Mouse (Mus musculus): ENCODE measurements at regions not wholly inside any gene's neighbourhood (a gene's known extent, or its start where the extent isn't known, plus 50 kb on each side); places are given as distances from the start of the nearest gene placed in this dataset.

DNA sequence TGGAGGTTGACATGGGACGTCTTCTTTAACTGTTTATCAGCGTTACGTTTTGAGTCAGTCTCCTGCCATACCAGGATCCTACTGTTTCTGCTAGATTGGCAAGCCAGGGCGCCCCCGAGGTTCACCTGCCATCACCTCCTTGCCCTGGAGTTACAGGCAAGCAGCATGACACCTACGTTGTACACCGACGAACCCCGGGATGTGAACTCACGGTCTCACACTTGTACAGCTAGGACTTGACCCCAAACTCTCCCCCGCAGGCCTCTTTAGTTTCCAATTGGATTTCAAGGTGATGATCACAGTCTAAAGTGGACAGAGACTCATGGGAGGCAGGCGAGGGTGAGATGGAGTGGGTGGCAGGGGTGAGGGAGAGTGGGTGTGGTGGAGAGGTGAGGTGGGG, 83.9 kb upstream of the Gm9887 start:
- in situ Hi-C loops (cut with MboI, MseI), result loop anchor here (5.0 kb wide), 3 partner anchors 61 to 84 kb away; partner anchors contain the start of genes Arf6 (in 1 of the 2) and Gm9887 (in 1 of the 2)

DNA sequence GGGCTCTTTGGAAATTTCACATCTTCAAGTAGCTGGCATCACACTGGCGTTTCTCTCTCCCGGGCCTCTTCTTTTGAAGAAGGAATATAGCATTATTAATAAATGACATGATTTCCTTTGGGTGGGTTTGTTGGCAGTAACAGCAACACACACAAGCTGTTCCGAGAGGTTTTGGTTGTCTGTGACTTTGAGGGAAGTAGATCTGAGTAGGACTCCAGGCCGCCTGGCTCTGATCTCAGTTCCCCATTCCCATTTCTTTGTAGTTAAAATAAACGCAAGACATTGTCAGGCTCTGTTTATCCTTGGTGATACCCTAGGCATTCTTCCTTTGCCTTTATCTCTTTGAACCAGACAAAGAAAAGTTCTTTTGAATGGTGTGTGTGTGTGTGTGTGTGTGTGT, 83.3 kb upstream of the Gm9887 start:
- in situ Hi-C loops (cut with MboI, MseI), result loop anchor here (5.0 kb wide), 3 partner anchors 62 to 83 kb away; partner anchors contain the start of genes Arf6 (in 1 of the 2) and Gm9887 (in 1 of the 2)

DNA sequence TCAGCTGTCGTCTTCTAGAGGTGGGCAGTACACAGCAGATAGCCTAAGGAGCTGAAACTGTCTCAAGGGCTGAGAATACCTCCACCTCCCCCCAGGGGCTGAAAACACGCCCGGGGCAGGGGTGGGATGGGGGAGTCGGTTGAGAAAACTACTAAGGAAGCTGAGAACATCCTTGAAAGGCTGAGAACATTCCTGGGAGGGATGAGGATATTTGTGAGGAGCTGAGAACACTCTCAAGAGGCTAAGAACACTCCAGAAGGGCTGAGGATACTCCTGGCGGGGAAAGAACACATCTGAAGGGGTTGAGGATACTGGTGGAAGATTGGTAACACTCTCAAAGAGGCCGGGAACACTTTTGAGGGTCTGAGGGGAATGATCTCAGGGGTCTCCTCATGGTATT, 81.3 kb upstream of the Gm9887 start:
- in situ Hi-C loops (cut with MboI, MseI), result no loop called here

GRCm38 (mm10) chr12:69452986-69453385, 80.7 kb upstream of the Gm9887 start:
- in situ Hi-C loops (cut with MboI, MseI), result no loop called here

DNA sequence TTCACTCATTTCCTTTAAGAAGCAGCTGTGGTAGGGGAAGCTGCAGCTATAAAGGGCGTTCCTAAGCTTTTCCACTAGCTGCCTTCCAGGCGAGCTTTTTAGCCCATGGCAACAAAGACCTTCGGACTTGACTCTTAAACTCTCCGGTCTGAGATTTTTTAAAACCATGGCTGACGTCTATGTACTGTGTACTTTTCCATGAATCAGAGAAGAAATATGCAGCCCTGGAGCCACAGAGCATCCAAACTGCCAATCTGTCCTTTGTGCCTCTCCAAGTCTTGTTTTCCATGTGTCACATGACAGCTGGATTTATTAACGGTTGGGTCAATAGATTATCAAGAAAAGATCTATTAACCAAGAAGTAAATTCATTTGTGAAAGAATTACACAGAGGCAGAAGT, 78.9 kb upstream of the Gm9887 start:
- in situ Hi-C loops (cut with MboI, MseI), result no loop called here

DNA sequence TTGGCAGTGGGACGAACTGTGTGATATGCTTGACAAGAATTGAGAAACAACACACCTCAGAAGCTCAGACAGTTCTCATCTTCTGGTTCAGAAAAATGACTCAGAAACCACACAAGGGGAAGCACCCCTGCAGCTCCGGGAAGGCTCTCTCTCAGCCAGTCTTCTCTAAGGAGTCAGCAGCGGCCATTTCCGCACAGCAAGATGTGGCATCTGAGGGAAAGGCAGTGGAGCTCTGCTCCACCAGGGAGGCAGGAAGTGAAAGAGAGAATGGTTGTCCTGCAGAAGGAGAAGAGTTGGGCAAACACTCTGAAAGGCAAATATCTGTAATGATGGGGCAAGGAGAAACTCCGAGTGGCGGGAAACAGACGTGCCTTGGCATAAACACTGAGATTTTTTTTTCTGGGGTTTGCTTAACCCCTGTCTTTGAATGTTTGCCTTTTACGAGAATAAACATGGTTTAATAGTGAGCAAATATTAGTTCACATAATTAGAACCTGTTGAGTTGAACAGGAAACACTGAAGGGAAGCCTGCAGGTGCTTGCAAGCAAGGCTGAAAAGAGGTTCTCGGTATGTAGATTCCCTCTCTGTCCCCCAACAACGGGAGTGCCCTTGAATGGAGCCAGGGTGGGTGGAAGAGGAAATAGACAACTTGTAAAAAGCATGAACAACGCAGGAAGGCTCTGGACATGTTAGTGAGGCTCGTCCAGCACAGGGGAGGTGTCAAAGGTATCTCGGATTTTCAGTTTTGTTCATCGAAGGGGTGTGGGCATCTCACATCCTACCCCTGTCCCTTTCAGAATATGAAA, 75.9 kb upstream of the Gm9887 start:
- in situ Hi-C loops (cut with MboI, MseI), result no loop called here

DNA sequence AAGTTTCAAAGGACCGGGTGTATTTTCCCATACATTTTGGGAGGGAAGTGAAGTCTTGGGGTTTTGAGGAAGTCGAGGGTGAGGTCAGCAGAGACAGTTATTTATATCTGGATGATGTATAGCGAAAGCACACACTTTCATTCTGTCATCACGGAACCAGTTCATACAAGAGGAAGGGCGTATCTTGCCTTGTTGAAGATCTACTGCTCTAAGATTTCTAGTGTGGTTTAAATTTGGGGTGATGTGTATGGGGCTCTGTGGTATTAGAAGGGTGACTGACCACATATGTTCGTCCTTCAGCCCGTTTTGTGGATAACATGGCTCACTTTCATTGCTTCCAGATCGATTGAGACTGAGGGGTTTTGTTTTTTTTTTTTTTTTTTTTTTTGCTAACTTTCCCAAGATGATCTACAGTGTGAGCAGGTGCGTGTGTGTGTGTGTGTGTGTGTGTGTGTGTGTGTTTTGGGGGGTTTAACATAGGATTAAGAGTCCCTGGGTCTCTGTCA, 75.1 kb upstream of the Gm9887 start:
- in situ Hi-C loops (cut with MboI, MseI), result no loop called here

DNA sequence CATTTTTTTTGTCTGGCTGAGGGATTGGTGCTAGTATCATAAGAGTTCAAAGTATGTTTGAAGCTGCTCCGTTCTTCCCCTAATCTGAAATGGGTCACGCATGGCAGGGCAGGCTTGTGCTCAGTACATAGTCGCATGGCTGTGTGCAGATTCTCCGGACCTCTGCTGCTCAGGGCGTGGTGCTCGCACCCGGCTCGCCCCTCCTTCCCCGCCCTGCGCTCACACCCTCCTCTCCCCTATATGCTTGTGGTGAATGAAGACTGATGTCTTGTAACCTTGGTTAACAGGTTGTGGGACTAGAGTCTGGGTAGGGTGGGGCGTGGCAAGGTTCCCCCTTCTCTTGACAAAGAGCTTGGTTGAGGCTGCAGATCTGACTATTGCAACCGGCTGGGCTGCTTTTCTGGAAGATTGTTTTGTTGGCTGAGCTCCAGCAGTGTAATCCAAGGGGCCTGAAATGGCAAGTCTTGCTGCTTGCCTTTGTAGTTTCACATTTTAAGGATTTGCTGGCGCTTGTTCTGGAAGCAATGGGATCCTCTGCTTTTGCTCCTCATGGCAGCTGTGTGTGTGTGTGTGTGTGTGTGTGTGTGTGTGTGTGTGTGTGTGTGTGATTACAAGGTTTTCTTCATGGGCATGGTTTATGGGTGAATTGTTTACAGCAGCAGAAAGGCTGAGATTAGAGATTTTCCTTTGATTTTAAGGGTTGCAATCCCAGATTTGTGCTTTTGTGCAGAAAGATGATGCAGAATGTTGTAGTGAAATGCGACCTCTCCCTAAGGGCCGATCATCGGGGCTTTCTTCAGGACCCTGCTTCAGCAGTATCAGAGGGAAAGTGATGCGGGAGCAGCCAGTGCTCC, 74.4 kb upstream of the Gm9887 start:
- in situ Hi-C loops (cut with MboI, MseI), result no loop called here

GRCm38 (mm10) chr12:69446085-69446467, 73.8 kb upstream of the Gm9887 start:
- in situ Hi-C loops (cut with MboI, MseI), result no loop called here

DNA sequence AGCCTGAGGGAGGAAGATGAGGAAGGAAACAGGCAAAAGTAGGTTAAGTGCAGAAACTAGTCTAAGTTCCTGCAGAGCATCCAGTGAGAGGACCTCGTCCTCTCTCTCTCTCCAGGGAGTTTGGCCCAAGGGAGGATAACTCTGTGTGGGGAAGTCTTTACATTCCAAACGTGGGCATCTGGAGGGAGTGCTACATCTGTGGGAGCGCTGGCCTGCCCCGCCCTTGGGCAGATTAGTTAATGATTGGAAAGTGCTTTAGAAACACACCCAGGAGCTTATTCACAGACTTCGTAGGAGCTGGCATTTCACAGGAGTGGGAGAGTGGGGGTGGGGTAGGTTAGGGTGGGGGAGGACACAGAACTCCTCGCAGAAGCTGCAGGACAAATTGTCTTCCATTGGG, 70.1 kb upstream of the Gm9887 start:
- in situ Hi-C loops (cut with MboI, MseI), result no loop called here

- in situ Hi-C loops (cut with MboI, MseI), result no loop called here
Observed at GRCm38 (mm10) chr12:69441764-69442163, 69.5 kb upstream of the Gm9887 start.

DNA sequence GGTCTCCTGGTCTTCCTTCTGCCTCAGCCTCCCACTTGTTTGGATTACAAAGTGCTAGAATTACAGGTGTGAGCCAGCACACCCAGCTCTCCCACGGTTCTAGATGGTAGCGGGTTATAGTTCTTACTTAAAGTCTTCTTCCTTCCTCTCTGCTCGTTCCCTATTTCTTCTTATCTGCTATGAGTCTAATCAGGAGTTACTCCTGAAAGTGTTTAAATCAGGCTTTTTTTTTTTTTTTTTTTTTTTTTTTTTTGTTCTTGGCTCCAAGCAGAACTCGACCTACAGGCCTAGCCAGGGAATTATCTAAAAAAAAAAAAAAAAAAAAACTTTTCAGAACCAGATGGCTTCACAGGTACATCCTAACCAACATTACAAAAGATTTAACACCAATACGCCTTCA, 66.0 kb upstream of the Gm9887 start:
- in situ Hi-C loops (cut with MboI, MseI), result loop anchor here in 1 of 2 experiments (5.0 kb wide), 1 partner anchor 56 kb away; no protein-coding TSS in a partner anchor

- in situ Hi-C loops (cut with MboI, MseI), result loop anchor here in 1 of 2 experiments (5.0 kb wide), 1 partner anchor 55 kb away; no protein-coding TSS in a partner anchor
Observed at GRCm38 (mm10) chr12:69436839-69437501, 64.7 kb upstream of the Gm9887 start.

DNA sequence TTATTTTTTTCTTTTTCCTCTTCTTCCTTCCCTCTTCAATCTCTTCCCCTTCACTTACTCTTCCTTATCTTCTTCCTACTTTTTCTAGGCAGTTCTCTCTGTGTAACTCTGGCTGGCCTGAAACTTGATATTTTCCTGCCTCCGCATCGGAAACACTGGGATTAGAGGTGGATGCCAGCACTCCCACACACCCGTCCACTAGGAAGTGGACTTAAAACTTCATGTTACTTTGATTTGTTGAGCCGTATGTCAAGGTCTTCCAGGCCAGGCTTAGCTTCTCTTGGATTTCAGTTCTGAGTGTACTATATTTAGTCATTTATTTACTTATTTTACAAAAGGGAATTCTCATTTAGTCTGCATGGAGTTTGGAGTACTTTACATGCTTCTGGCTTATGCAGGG, 62.1 kb upstream of the Gm9887 start:
- in situ Hi-C loops (cut with MboI, MseI), result no loop called here

- in situ Hi-C loops (cut with MboI, MseI), result no loop called here
Observed at GRCm38 (mm10) chr12:69432086-69432485, 59.8 kb upstream of the Gm9887 start.

GRCm38 (mm10) chr12:69428108-69428507, 55.9 kb upstream of the Gm9887 start:
- in situ Hi-C loops (cut with MboI, MseI), result no loop called here

DNA sequence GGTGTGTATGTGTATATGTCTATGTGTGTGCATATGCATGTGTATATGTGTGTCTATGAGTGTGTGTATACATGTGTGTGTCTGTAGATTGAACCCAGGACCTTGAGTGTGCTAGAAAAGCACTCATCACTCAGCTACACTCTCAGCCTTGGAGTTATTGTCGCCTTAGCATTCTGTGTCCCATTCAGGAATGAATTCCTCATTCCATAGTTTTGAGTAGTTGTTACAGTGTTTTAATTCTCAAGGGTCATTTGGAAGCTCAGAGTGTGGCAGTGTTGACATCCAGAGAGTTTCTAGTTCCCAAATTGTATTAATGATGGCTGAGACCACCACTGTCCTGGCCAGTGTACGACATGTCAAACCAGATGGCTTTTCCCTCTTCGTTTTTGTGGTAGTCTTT, 53.4 kb upstream of the Gm9887 start:
- in situ Hi-C loops (cut with MboI, MseI), result no loop called here

GRCm38 (mm10) chr12:69424971-69425370, 52.7 kb upstream of the Gm9887 start:
- in situ Hi-C loops (cut with MboI, MseI), result no loop called here

All from T-helper 17 cell (primary cell).